Mouse (Mus musculus) liver, embryonic 16.5 days (tissue): ENCODE results near the gene Aebp2. TPM values are rescaled to one million over a fixed set of nuclear protein-coding genes. Genes with fewer than 3 reads are reported as not detected.

ENCODE experiments used
- ATAC-seq: fragments of 200-750 bp; cut with Nextera tagmentation; 2 replicates; pipeline ENCODE4 v1.8.0; 2017; ENCODE audit warnings: low read depth, mild to moderate bottlenecking, moderate number of reproducible peaks, moderate library complexity
- H3K27ac ChIP-seq: fragments of 300-500 bp; sonication (generic); 2 replicates; pipeline ENCODE4 v1.5.1; 2014; ENCODE audit warnings: mild to moderate bottlenecking, low read length
- H3K27me3 ChIP-seq: fragments of 300-500 bp; sonication (generic); 2 replicates; pipeline ENCODE4 v1.6.1; 2014; ENCODE audit warnings: low read depth, low read length, mixed read lengths; ENCODE audit not compliant: control insufficient read depth, insufficient read depth
- H3K36me3 ChIP-seq: fragments of 300-500 bp; sonication (generic); 2 replicates; pipeline ENCODE4 v1.6.1; 2014; ENCODE audit warnings: mild to moderate bottlenecking; ENCODE audit not compliant: control insufficient read depth, insufficient read depth
- H3K4me1 ChIP-seq: fragments of 300-500 bp; sonication (generic); 2 replicates; pipeline ENCODE4 v1.6.1; 2014; ENCODE audit warnings: low read depth, low read length, mixed read lengths; ENCODE audit not compliant: control insufficient read depth
- H3K4me2 ChIP-seq: fragments of 300-500 bp; sonication (generic); 2 replicates; pipeline ENCODE4 v1.6.1; 2014; ENCODE audit warnings: low read depth, low read length, mixed read lengths
- H3K4me3 ChIP-seq: fragments of 300-500 bp; sonication (generic); 2 replicates; pipeline ENCODE4 v1.5.1; 2014; ENCODE audit warnings: low read depth, mild to moderate bottlenecking, low read length
- H3K9ac ChIP-seq: fragments of 300-500 bp; sonication (generic); 2 replicates; pipeline ENCODE4 v1.6.1; 2014; ENCODE audit warnings: low read depth, low read length
- H3K9me3 ChIP-seq: fragments of 300-500 bp; sonication (generic); replicated peaks from 2 replicates; pipeline ENCODE4 v1.6.1; 2016; ENCODE audit warnings: low read length; ENCODE audit not compliant: control insufficient read depth
- WGBS: fragments of 180-500 bp; shearing (Covaris S2); extraction: QIAGEN DNeasy Blood & Tissue Kit; methylation state at CpG from one replicate; pipeline ENCODE4 v1.1.7; 2014; ENCODE audit not compliant: insufficient replicate concordance; 5-methylcytosine and 5-hydroxymethylcytosine counted together
- polyA plus RNA-seq: library from polyadenylated mRNA; unstranded; fragments of >200 nt; fragmentation: Nextera tagmentation; extraction: Ambion mirVana; gene quantifications from 2 replicates; pipeline ENCODE4 v1.2.1, GENCODE M21; 2015

Aebp2 gene
- polyA plus RNA-seq, 1 experiment from 2014 or later = 2.5 TPM

- Histone ChIP-seq H3K9me3 (no peaks in the 10 kb centered on the region), H3K4me1 (no peaks in the 10 kb centered on the region), H3K36me3 (no peaks in the 10 kb centered on the region), H3K27ac (no peak overlapping the region), H3K9ac (no peak overlapping the region), H3K4me2 (no peak overlapping the region), H3K4me3 (no peak overlapping the region), H3K27me3 (no peaks in the 10 kb centered on the region)
- ATAC-seq = no peak
- 60% methylated on average over 12 of the region's 12 CpGs for WGBS
These were observed 73.9 kb downstream of the Aebp2 start for GRCm38 (mm10) chr6:140696192-140696879.

- no peak overlapping the region for H3K27ac ChIP-seq
- no peak overlapping the region for H3K9ac ChIP-seq
- no peak overlapping the region for H3K4me2 ChIP-seq
- H3K36me3 ChIP-seq = no peaks in the 10 kb centered on the region
- H3K9me3 ChIP-seq = no peaks in the 10 kb centered on the region
- H3K27me3 ChIP-seq = no peaks in the 10 kb centered on the region
- 76% methylated on average over 11 of the region's 11 CpGs for WGBS
- no peak for ATAC-seq
- no peak overlapping the region for H3K4me3 ChIP-seq
- H3K4me1 ChIP-seq = no peaks in the 10 kb centered on the region
These were observed 75.5 kb downstream of the Aebp2 start for GRCm38 (mm10) chr6:140697994-140698393.

GRCm38 (mm10) chr6:140698596-140698995 lies 76.1 kb downstream of the Aebp2 start:
- 56% methylated on average over 1 of the region's 1 CpGs for WGBS
- no peak overlapping the region for H3K9ac ChIP-seq
- H3K4me2 ChIP-seq = no peak overlapping the region
- no peak for ATAC-seq
- H3K4me1 ChIP-seq = no peaks in the 10 kb centered on the region
- H3K9me3 ChIP-seq = no peaks in the 10 kb centered on the region
- H3K4me3 ChIP-seq = no peak overlapping the region
- no peaks in the 10 kb centered on the region for H3K27me3 ChIP-seq
- H3K27ac ChIP-seq = no peak overlapping the region
- no peaks in the 10 kb centered on the region for H3K36me3 ChIP-seq

- no peak overlapping the region for H3K27ac ChIP-seq
- H3K9me3 ChIP-seq = peaks cover 2% of the 10 kb centered on the region; the same call in 1 of the 2 replicates
- 65% methylated on average over 6 of the region's 6 CpGs for WGBS
- H3K36me3 ChIP-seq = no peaks in the 10 kb centered on the region
- no peak for ATAC-seq
- no peak overlapping the region for H3K9ac ChIP-seq
- H3K4me2 ChIP-seq = no peak overlapping the region
- H3K27me3 ChIP-seq = no peaks in the 10 kb centered on the region
- H3K4me3 ChIP-seq = no peak overlapping the region
- H3K4me1 ChIP-seq = no peaks in the 10 kb centered on the region
These were observed 78.8 kb downstream of the Aebp2 start for GRCm38 (mm10) chr6:140701259-140701658.

GRCm38 (mm10) chr6:140705132-140705531 lies 82.7 kb downstream of the Aebp2 start:
- Histone ChIP-seq H3K4me1 (no peaks in the 10 kb centered on the region), H3K9ac (no peak overlapping the region), H3K36me3 (no peaks in the 10 kb centered on the region), H3K9me3 (peaks cover 2% of the 10 kb centered on the region; the same call in 1 of the 2 replicates), H3K4me3 (no peak overlapping the region), H3K4me2 (no peak overlapping the region), H3K27ac (no peak overlapping the region), H3K27me3 (no peaks in the 10 kb centered on the region)
- WGBS = 71% methylated on average over 10 of the region's 10 CpGs
- ATAC-seq = no peak

GRCm38 (mm10) chr6:140706056-140706455 lies 83.6 kb downstream of the Aebp2 start:
- Histone ChIP-seq H3K4me2 (no peak overlapping the region), H3K9me3 (peaks cover 2% of the 10 kb centered on the region; the same call in 1 of the 2 replicates), H3K27me3 (no peaks in the 10 kb centered on the region), H3K4me1 (no peaks in the 10 kb centered on the region), H3K9ac (no peak overlapping the region), H3K36me3 (no peaks in the 10 kb centered on the region), H3K4me3 (no peak overlapping the region), H3K27ac (no peak overlapping the region)
- no peak for ATAC-seq
- WGBS = 70% methylated on average over 5 of the region's 5 CpGs

GRCm38 (mm10) chr6:140708059-140708458 lies 85.6 kb downstream of the Aebp2 start:
- Histone ChIP-seq H3K27me3 (no peaks in the 10 kb centered on the region), H3K4me3 (no peak overlapping the region), H3K27ac (no peak overlapping the region), H3K4me1 (no peaks in the 10 kb centered on the region), H3K36me3 (no peaks in the 10 kb centered on the region), H3K9ac (no peak overlapping the region), H3K9me3 (peaks cover 2% of the 10 kb centered on the region; the same call in 1 of the 2 replicates), H3K4me2 (no peak overlapping the region)
- 44% methylated on average over 10 of the region's 10 CpGs for WGBS
- no peak for ATAC-seq

- Histone ChIP-seq H3K27ac (no peak overlapping the region), H3K4me3 (no peak overlapping the region), H3K36me3 (no peaks in the 10 kb centered on the region), H3K4me2 (no peak overlapping the region), H3K27me3 (no peaks in the 10 kb centered on the region), H3K4me1 (no peaks in the 10 kb centered on the region), H3K9me3 (peaks cover 2% of the 10 kb centered on the region; the same call in 1 of the 2 replicates), H3K9ac (no peak overlapping the region)
- 73% methylated on average over 6 of the region's 6 CpGs for WGBS
- ATAC-seq = no peak
These were observed 87.1 kb downstream of the Aebp2 start for GRCm38 (mm10) chr6:140709415-140710107.

GRCm38 (mm10) chr6:140712754-140713153 lies 90.3 kb downstream of the Aebp2 start:
- no peak overlapping the region for H3K4me2 ChIP-seq
- no peaks in the 10 kb centered on the region for H3K9me3 ChIP-seq
- H3K36me3 ChIP-seq = no peaks in the 10 kb centered on the region
- no peaks in the 10 kb centered on the region for H3K4me1 ChIP-seq
- H3K27me3 ChIP-seq = no peaks in the 10 kb centered on the region
- ATAC-seq = no peak
- no peak overlapping the region for H3K4me3 ChIP-seq
- no peak overlapping the region for H3K9ac ChIP-seq
- WGBS = 4% methylated on average over 11 of the region's 11 CpGs
- no peak overlapping the region for H3K27ac ChIP-seq
